Mouse (Mus musculus) heart, adult 2 months (tissue): ENCODE data around the gene Gprin3. TPM values are rescaled to one million over a fixed set of nuclear protein-coding genes. Genes with fewer than 3 reads are reported as not detected.
"Not testable (repeated sequence)": the region's sequence is repeated elsewhere in the genome, so short reads cannot be mapped to it uniquely, and the experiment has no call there.

Source experiments
- DNase-seq, 2 experiments: peaks; one replicate each; pipeline ENCODE4 v3.0.0; 2021
- H3K27ac ChIP-seq: fragments of 200-600 bp; 2 replicates; pipeline ENCODE4 v1.8.1; 2022
- H3K27me3 ChIP-seq: fragments of 200-500 bp; 2 replicates; pipeline ENCODE4 v1.6.1; 2012; ENCODE audit warnings: mild to moderate bottlenecking, low read length, inconsistent platforms, mixed read lengths; ENCODE audit not compliant: control insufficient read depth, insufficient read depth
- H3K36me3 ChIP-seq: fragments of 200-500 bp; 2 replicates; pipeline ENCODE4 v1.6.1; 2012; ENCODE audit warnings: low read length, inconsistent platforms; ENCODE audit not compliant: control insufficient read depth, insufficient read depth
- H3K4me1 ChIP-seq: fragments of 200-500 bp; 2 replicates; pipeline ENCODE4 v1.6.1; 2011; ENCODE audit warnings: low read length; ENCODE audit not compliant: control insufficient read depth, insufficient read depth
- H3K4me3 ChIP-seq: fragments of 200-600 bp; 2 replicates; pipeline ENCODE4 v1.8.1; 2022
- H3K79me2 ChIP-seq: fragments of 200-500 bp; replicated peaks from 2 replicates; pipeline ENCODE4 v1.6.1; 2012; ENCODE audit warnings: mild to moderate bottlenecking, inconsistent platforms, low read length, moderate library complexity, mixed read lengths; ENCODE audit not compliant: control insufficient read depth, insufficient read depth
- H3K9ac ChIP-seq: fragments of 200-500 bp; 2 replicates; pipeline ENCODE4 v1.6.1; 2012; ENCODE audit warnings: low read depth, mild to moderate bottlenecking, control low read depth, inconsistent platforms, low read length, mixed read lengths
- CTCF ChIP-seq: fragments of 200-600 bp; IDR thresholded peaks from 2 replicates; pipeline ENCODE4 v1.8.1; 2022; ENCODE audit warnings: antibody characterized with exemption, mild to moderate bottlenecking, moderate library complexity
- EP300 ChIP-seq: fragments of 200-500 bp; IDR thresholded peaks from 2 replicates; pipeline ENCODE4 v1.6.1; 2011; ENCODE audit warnings: low read depth, low read length, control low read depth; ENCODE audit not compliant: insufficient read depth
- POLR2A ChIP-seq: fragments of 200-500 bp; IDR thresholded peaks from 2 replicates; pipeline ENCODE4 v1.6.1; 2011; ENCODE audit warnings: mild to moderate bottlenecking, low read depth, low read length, control low read depth; ENCODE audit not compliant: insufficient read depth
- WGBS: fragments of 180-500 bp; shearing (Covaris S2); methylation state at CpG from one replicate; pipeline ENCODE4 v1.1.7; 2018; 5-methylcytosine and 5-hydroxymethylcytosine counted together
- intact Hi-C: fragments of 180-260 bp; cut with DNase I; formaldehyde crosslinking; loops from one replicate; pipeline ENCODE4 v1.15.1; 2025
- polyA plus RNA-seq: library from polyadenylated mRNA; depleted of rRNA; stranded (reverse); fragments of >200 nt; gene quantifications from 2 replicates; pipeline ENCODE4 v1.2.3, GENCODE M21; 2012
- total RNA-seq, 2 experiments: library from RNA; stranded (reverse); gene quantifications; 2 replicates each; pipeline ENCODE4 v1.2.3; 2021

The Gprin3 gene
- total and polyA plus RNA-seq, 3 experiments = 0.27 to 0.37 (median 0.34) TPM

DNA sequence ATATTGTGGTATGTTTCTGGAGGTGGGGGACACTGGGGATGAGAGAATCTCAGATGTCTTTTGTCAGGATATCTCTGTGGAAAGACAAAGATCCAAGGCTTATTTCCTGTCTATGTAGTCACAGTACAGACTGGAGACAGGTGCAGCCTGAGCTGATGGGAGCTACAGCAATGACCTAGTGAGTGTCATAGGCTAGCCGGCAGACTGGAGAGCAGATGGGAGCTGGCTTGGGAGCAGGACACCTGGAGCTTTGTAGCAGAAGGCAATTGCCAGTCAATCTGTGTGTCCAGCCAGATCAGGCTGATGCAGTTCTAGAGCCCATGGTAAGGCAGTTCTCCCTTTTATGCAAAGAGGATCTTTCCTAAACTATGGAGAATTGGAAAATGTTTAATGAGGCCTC lies 97.8 kb downstream of the Gprin3 start:
- no peaks in the 10 kb centered on the region for H3K79me2 ChIP-seq
- H3K36me3 ChIP-seq = no peaks in the 10 kb centered on the region
- no peaks in the 10 kb centered on the region for H3K4me1 ChIP-seq
- no peak overlapping the region for H3K4me3 ChIP-seq
- 68% methylated on average over 1 of the region's 1 CpGs for WGBS
- H3K9ac ChIP-seq = no peak overlapping the region
- TF ChIP-seq EP300 (no peak), POLR2A (no peak), CTCF (no peak)
- no peak overlapping the region for H3K27ac ChIP-seq
- DNase-seq = no peak
- intact Hi-C loops = no loop called here
- H3K27me3 ChIP-seq = no peaks in the 10 kb centered on the region

- Histone ChIP-seq H3K27ac (no peak overlapping the region), H3K79me2 (no peaks in the 10 kb centered on the region), H3K9ac (no peak overlapping the region), H3K4me3 (no peak overlapping the region), H3K36me3 (no peaks in the 10 kb centered on the region), H3K4me1 (no peaks in the 10 kb centered on the region), H3K27me3 (no peaks in the 10 kb centered on the region)
- DNase-seq = no peak
- intact Hi-C loops = no loop called here
- TF ChIP-seq EP300 = no peak
- no peak for TF ChIP-seq POLR2A
- TF ChIP-seq CTCF = no peak
Observed at GRCm38 (mm10) chr6:59315868-59316267, 110.2 kb downstream of the Gprin3 start.

DNA sequence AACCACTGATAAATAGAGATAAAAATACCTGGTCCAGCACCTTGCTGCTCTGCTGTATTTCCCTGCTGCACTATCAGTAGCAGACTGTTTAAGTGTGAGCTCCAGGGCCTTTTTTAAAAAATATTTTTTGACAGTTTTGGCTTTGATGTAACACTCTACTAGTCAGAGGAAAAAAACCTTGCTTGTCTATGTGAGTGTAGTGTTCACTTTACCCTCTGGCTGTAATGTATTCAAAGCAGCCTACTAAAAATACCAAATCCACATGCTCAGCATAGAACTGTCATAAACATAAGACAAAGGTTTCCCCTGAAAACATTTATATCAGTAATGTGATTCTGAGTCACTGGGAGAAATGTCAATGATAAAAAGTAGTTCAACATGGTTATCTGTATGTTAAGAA lies 111.0 kb downstream of the Gprin3 start:
- no peak overlapping the region for H3K27ac ChIP-seq
- DNase-seq = no peak
- no peaks in the 10 kb centered on the region for H3K27me3 ChIP-seq
- H3K9ac ChIP-seq = no peak overlapping the region
- H3K36me3 ChIP-seq = no peaks in the 10 kb centered on the region
- no peak overlapping the region for H3K4me3 ChIP-seq
- H3K79me2 ChIP-seq = no peaks in the 10 kb centered on the region
- intact Hi-C loops = no loop called here
- no peaks in the 10 kb centered on the region for H3K4me1 ChIP-seq
- no peak for TF ChIP-seq POLR2A
- no peak for TF ChIP-seq CTCF
- TF ChIP-seq EP300 = no peak

- DNase-seq = no peak
- no peak overlapping the region for H3K9ac ChIP-seq
- 64% methylated on average over 2 of the region's 2 CpGs for WGBS
- no peaks in the 10 kb centered on the region for H3K79me2 ChIP-seq
- H3K27me3 ChIP-seq = no peaks in the 10 kb centered on the region
- no peak overlapping the region for H3K27ac ChIP-seq
- no peaks in the 10 kb centered on the region for H3K4me1 ChIP-seq
- intact Hi-C loops = no loop called here
- H3K36me3 ChIP-seq = no peaks in the 10 kb centered on the region
- TF ChIP-seq CTCF (no peak), EP300 (no peak), POLR2A (no peak)
- no peak overlapping the region for H3K4me3 ChIP-seq
Observed at GRCm38 (mm10) chr6:59313162-59313561, 112.9 kb downstream of the Gprin3 start.

GRCm38 (mm10) chr6:59311241-59311640 lies 114.9 kb downstream of the Gprin3 start:
- Histone ChIP-seq H3K4me3 (no peak overlapping the region), H3K27me3 (no peaks in the 10 kb centered on the region), H3K36me3 (no peaks in the 10 kb centered on the region), H3K79me2 (no peaks in the 10 kb centered on the region), H3K4me1 (no peaks in the 10 kb centered on the region), H3K27ac (no peak overlapping the region), H3K9ac (no peak overlapping the region)
- DNase-seq = no peak
- intact Hi-C loops = no loop called here
- TF ChIP-seq POLR2A (no peak), CTCF (no peak), EP300 (no peak)
- WGBS = 92% methylated on average over 2 of the region's 2 CpGs

- intact Hi-C loops, H3K27ac ChIP-seq, H3K79me2 ChIP-seq, H3K4me1 ChIP-seq, H3K4me3 ChIP-seq, DNase-seq, H3K36me3 ChIP-seq, H3K27me3 ChIP-seq, H3K9ac ChIP-seq: not testable (repeated sequence)
- WGBS = 91% methylated on average over 2 of the region's 2 CpGs
Observed at GRCm38 (mm10) chr6:59304235-59304942, 121.7 kb downstream of the Gprin3 start.
